Mouse (Mus musculus) frontal cortex, adult 2 months (tissue): Measurements from ENCODE around the gene Gm49369. TPM values are rescaled to one million over a fixed set of nuclear protein-coding genes. Genes with fewer than 3 reads are reported as not detected.
"Not testable (repeated sequence)": the region's sequence is repeated elsewhere in the genome, so short reads cannot be mapped to it uniquely, and the experiment has no call there.

ENCODE experiments used
- DNase-seq, 2 experiments: peaks; one replicate each; pipeline ENCODE4 v3.0.0; 2022; ENCODE audit warnings: low spot score in 1 of 2; ENCODE audit errors: extremely low spot score in 1 of 2
- polyA plus RNA-seq: library from polyadenylated mRNA; depleted of rRNA; stranded (reverse); fragments of >200 nt; gene quantifications from 2 replicates; pipeline ENCODE4 v1.2.3, GENCODE M21; 2012; rRNA removed

The Gm49369 gene
- 0.17 and 0.40 TPM in 2 replicates for polyA plus RNA-seq

GRCm38 (mm10) chr7:142382567-142382966, at the start of gene Gm49369:
Gm49369 (minus strand) TSS chr7:142382667.
- DNase-seq: no peak

GRCm38 (mm10) chr7:142431106-142431505, 48.6 kb upstream of the Gm49369 start:
- no peak for DNase-seq

- peak in 1 of 2 experiments; percentile 29 for DNase-seq
Measured at GRCm38 (mm10) chr7:142430160-142430678, 47.8 kb upstream of the Gm49369 start.

GRCm38 (mm10) chr7:142428213-142428612, 45.7 kb upstream of the Gm49369 start:
- DNase-seq: no peak

GRCm38 (mm10) chr7:142425641-142426213, 43.3 kb upstream of the Gm49369 start:
- DNase-seq: no peak

- DNase-seq: no peak
Measured at GRCm38 (mm10) chr7:142421826-142422225, 39.4 kb upstream of the Gm49369 start.

GRCm38 (mm10) chr7:142419887-142420286, 37.4 kb upstream of the Gm49369 start:
- DNase-seq: no peak

- DNase-seq: no peak
Measured at GRCm38 (mm10) chr7:142418679-142419078, 36.2 kb upstream of the Gm49369 start.

GRCm38 (mm10) chr7:142418027-142418426, 35.6 kb upstream of the Gm49369 start:
- no peak for DNase-seq

GRCm38 (mm10) chr7:142416225-142416624, 33.8 kb upstream of the Gm49369 start:
- DNase-seq: no peak

GRCm38 (mm10) chr7:142415314-142415713, 32.8 kb upstream of the Gm49369 start:
- no peak for DNase-seq

- no peak for DNase-seq
Measured at GRCm38 (mm10) chr7:142413285-142413684, 30.8 kb upstream of the Gm49369 start.

- DNase-seq: no peak
Measured at GRCm38 (mm10) chr7:142409603-142410002, 27.1 kb upstream of the Gm49369 start.

- DNase-seq: no peak
Measured at GRCm38 (mm10) chr7:142408686-142409085, 26.2 kb upstream of the Gm49369 start.

GRCm38 (mm10) chr7:142407935-142408334, 25.5 kb upstream of the Gm49369 start:
- DNase-seq: no peak

GRCm38 (mm10) chr7:142405134-142405533, 22.7 kb upstream of the Gm49369 start:
- DNase-seq: not testable (repeated sequence)

- DNase-seq: no peak
Measured at GRCm38 (mm10) chr7:142403591-142403990, 21.1 kb upstream of the Gm49369 start.

- no peak for DNase-seq
Measured at GRCm38 (mm10) chr7:142400750-142401142, 18.3 kb upstream of the Gm49369 start.

- peak in 1 of 2 experiments; percentile 59 for DNase-seq
Measured at GRCm38 (mm10) chr7:142400112-142400749, 17.8 kb upstream of the Gm49369 start.

GRCm38 (mm10) chr7:142399250-142399649, 16.8 kb upstream of the Gm49369 start:
- DNase-seq: no peak

- DNase-seq: no peak
Measured at GRCm38 (mm10) chr7:142398052-142398451, 15.6 kb upstream of the Gm49369 start.

GRCm38 (mm10) chr7:142396611-142397010, 14.1 kb upstream of the Gm49369 start:
- DNase-seq: no peak
